Mouse (Mus musculus): ENCODE measurements around the gene Usp15. TPM values are rescaled to one million over a fixed set of nuclear protein-coding genes. Genes with fewer than 3 reads are reported as not detected.

Gene Usp15
- polyA plus RNA-seq, 1 experiment: 48.2 TPM

GRCm38 (mm10) chr10:123063021-123063420 lies 133.8 kb downstream of the Usp15 start:
- DNase-seq (ENCODE audit: low read depth): no peak
- TF ChIP-seq POLR2A (IDR thresholded peaks at IDR 0.05; ENCODE audit: borderline replicate concordance, extremely low read depth, insufficient read depth, insufficient read length, poor library complexity, severe bottlenecking) (no peak), CTCF (IDR thresholded peaks at IDR 0.05; ENCODE audit: borderline replicate concordance, extremely low read depth, insufficient read depth, insufficient read length) (no peak)

DNA sequence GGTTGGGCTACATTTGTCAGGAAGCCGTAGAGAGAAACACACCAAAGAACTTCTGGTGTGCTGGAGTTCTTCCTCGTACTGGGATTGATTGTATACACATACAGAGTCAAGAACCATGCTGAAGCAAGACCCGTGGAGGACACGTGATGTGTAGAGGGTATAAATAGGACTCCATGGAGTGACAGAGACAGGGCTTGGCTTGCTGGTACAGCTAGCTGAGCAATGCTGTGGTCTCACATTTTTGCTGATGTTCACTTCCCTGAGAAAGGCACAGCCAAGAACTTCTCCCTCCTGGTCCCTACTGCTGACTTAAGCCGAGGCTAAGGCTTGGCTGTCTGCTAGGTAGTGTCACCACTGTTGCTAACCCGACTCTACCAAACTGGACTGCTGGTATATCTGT lies 136.0 kb downstream of the Usp15 start:
- TF ChIP-seq POLR2A (IDR thresholded peaks at IDR 0.05; ENCODE audit: borderline replicate concordance, extremely low read depth, insufficient read depth, insufficient read length, poor library complexity, severe bottlenecking): no peak
- TF ChIP-seq CTCF (IDR thresholded peaks at IDR 0.05; ENCODE audit: borderline replicate concordance, extremely low read depth, insufficient read depth, insufficient read length): no peak
- DNase-seq (ENCODE audit: low read depth): no peak

- TF ChIP-seq POLR2A (IDR thresholded peaks at IDR 0.05; ENCODE audit: borderline replicate concordance, extremely low read depth, insufficient read depth, insufficient read length, poor library complexity, severe bottlenecking) (no peak), CTCF (IDR thresholded peaks at IDR 0.05; ENCODE audit: borderline replicate concordance, extremely low read depth, insufficient read depth, insufficient read length) (no peak)
- no peak for DNase-seq (ENCODE audit: low read depth)
Measured at GRCm38 (mm10) chr10:123057082-123057481, 139.7 kb downstream of the Usp15 start.

GRCm38 (mm10) chr10:123056463-123056862 lies 140.3 kb downstream of the Usp15 start:
- TF ChIP-seq CTCF (IDR thresholded peaks at IDR 0.05; ENCODE audit: borderline replicate concordance, extremely low read depth, insufficient read depth, insufficient read length) (no peak), POLR2A (IDR thresholded peaks at IDR 0.05; ENCODE audit: borderline replicate concordance, extremely low read depth, insufficient read depth, insufficient read length, poor library complexity, severe bottlenecking) (no peak)
- no peak for DNase-seq (ENCODE audit: low read depth)

- TF ChIP-seq CTCF (IDR thresholded peaks at IDR 0.05; ENCODE audit: borderline replicate concordance, extremely low read depth, insufficient read depth, insufficient read length): no peak
- TF ChIP-seq POLR2A (IDR thresholded peaks at IDR 0.05; ENCODE audit: borderline replicate concordance, extremely low read depth, insufficient read depth, insufficient read length, poor library complexity, severe bottlenecking): no peak
- no peak for DNase-seq (ENCODE audit: low read depth)
Measured at GRCm38 (mm10) chr10:123055205-123056000, 141.4 kb downstream of the Usp15 start.

Other genes with a start within 250 kb of the Usp15 start
- 53.6 and 55.9 TPM in 2 replicates for gene Mon2, start 120.5 kb downstream of the Usp15 start, polyA plus RNA-seq (2012; rRNA removed)
- 20.1 and 33.0 TPM in 2 replicates for gene Fam19a2, start 67.0 kb upstream of the Usp15 start, polyA plus RNA-seq (2012; rRNA removed)